Mouse (Mus musculus) urinary bladder, adult 18-20 months (tissue): Measurements from ENCODE around the gene Hist1h4f.
A peak's percentile ranks its signal among the peaks of the same experiment; 100 is the strongest.
"Not testable (repeated sequence)": the region's sequence is repeated elsewhere in the genome, so short reads cannot be mapped to it uniquely, and the experiment has no call there.

Source experiments
- DNase-seq, 2 experiments: peaks; one replicate each; pipeline ENCODE4 v3.0.0; 2022; ENCODE audit warnings: low spot score in 2 of 2, mixed read lengths in 2 of 2

Hist1h4f gene

DNA sequence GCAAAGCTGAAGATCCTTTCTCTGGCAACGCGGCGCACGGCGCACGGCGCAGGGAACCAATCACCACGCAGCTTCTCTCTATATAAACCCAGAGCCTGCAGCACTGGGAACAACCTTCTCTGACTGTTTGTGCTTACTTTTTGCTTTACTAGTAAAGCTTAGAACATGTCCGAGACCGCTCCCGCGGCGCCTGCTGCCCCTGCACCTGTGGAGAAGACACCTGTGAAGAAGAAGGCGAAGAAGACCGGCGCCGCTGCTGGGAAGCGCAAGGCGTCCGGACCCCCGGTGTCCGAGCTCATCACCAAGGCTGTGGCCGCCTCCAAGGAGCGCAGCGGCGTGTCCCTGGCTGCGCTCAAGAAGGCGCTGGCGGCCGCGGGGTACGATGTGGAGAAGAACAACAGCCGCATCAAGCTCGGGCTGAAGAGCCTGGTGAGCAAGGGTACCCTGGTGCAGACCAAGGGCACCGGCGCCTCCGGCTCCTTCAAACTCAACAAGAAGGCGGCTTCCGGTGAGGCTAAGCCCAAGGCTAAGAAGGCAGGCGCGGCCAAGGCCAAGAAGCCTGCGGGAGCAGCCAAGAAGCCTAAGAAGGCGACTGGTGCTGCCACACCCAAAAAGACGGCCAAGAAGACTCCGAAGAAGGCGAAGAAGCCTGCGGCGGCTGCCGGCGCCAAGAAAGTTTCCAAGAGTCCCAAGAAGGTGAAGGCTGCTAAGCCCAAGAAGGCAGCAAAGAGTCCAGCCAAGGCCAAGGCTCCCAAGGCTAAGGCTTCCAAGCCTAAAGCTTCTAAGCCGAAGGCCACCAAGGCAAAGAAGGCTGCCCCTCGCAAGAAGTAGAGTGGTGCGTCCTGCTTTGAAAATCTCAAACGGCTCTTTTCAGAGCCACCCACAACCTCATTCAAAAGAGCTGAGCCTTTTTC lies 3.7 kb upstream of the Hist1h4f start:
- peak; percentile 59 to 68 for DNase-seq

GRCm38 (mm10) chr13:23554393-23554792 lies 2.9 kb upstream of the Hist1h4f start:
- no peak for DNase-seq

GRCm38 (mm10) chr13:23552962-23553361 lies 1.5 kb upstream of the Hist1h4f start, which contains the start of gene Hist1h1d:
Hist1h1d (plus strand) TSS chr13:23553262.
- DNase-seq = no peak

DNA sequence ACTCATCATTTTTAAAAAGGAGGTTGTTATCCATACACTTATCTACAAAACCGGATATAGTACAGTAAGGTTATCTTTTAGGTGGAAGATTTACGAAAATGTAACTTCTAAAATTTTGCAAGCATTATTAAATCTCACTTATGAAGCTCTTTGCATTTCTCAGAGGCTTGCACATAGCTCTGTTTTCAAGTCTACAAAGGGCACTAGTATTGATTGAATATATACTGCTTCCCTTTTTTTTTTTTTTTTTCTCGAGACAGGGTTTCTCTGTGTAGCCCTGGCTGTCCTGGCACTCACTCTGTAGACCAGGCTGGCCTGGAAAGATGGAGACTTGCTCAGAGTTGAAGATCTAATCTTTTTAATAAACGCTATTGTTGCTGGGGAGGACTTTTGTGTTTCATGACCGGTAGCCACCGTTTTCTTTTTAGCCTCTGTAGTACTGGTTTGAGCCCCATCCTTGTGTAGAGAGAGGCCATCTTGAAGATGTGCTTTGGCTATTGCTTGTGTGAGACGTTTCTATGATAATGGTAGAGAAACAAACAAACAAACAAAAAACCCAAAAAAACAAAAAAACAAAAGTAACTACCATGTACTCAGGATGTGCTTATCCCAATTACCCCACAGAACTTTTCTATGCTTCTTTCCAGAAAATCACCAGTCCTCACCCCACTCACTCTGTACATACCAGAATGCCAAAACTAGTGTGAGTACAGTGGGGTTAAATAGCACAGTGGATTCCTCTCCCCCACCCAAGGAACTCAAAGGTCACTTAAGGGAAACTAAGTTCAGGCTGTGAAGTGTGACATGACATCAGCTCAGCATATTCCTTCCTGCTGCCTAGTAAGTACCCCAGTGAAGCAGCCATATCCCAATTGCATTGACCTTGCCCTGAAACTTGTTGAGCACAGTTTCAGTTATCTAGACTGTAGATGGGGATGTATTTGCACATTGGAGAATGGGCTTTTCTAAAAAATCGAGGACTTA lies 775 bp upstream of the Hist1h4f start:
- DNase-seq = no peak

GRCm38 (mm10) chr13:23550761-23551145 lies 695 bp downstream of the Hist1h4f start:
- no peak for DNase-seq

GRCm38 (mm10) chr13:23546694-23547093 lies 4.8 kb downstream of the Hist1h4f start:
- no peak for DNase-seq

DNA sequence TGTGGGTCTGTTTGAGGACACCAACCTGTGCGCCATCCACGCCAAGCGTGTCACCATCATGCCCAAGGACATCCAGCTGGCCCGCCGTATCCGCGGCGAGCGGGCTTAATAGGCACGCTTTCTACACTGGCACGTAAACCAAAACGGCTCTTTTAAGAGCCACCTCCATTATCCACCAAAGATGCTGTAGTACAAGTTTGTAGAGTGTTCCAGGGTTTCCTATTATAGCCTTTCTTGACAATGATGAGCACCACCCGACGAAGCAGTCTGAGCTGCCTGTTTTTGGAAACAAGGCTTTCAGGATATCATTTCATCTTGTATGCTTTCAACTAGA lies 6.7 kb downstream of the Hist1h4f start:
- not testable (repeated sequence) for DNase-seq

DNA sequence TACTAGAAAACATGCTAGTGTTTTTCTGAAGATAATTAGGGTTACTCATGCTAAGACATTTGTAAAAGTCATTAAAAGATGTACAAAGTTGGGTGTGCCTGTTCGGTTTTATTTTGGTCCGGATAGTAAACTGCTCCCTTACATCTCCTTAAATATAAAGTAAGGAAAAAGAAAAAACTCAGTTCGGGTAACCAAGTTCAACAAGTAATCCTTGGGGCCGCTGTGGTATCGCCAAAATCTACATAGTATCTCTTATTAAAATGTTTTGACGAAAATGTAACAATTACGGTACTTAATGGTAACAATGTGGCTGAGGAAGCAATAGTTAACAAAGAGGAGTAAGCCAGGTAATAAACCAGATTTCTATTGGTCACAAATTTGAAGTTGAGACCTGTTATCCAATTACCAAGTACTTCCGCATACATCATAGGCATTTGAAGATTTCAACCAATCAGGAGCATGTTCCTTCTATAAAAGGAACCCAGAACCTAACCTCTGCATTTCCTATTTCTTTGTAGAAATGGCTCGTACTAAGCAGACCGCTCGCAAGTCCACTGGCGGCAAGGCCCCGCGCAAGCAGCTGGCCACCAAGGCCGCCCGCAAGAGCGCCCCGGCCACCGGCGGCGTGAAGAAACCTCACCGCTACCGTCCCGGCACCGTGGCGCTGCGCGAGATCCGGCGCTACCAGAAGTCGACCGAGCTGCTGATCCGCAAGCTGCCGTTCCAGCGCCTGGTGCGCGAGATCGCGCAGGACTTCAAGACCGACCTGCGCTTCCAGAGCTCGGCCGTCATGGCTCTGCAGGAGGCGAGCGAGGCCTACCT lies 7.3 kb downstream of the Hist1h4f start, which contains the start of gene Hist1h3f:
Gene Hist1h3f, plus strand, starts transcription at position 88 of the 822 bp plus-strand sequence.
- DNase-seq = peak; percentile 59 to 62

DNA sequence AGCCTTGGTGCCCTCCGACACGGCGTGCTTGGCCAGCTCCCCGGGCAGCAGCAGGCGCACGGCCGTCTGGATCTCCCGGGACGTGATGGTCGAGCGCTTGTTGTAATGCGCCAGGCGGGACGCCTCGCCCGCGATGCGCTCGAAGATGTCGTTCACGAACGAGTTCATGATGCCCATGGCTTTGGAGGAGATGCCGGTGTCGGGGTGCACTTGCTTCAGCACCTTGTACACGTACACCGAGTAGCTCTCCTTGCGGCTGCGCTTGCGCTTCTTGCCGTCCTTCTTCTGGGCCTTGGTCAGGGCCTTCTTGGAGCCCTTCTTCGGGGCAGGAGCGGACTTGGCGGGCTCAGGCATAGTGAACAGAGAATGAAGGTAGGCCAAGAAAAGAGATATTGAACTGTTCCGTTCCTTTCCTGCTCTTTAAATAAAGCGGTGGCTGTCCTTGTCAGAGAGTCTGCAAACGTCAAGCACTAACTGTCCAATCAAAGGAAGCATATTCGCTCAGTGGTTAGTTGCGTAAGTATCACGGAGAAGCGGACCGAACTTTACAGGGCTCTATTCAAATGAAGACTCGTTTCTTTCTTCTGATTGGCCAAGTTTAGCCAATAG lies 8.3 kb downstream of the Hist1h4f start, which contains the start of gene Hist1h2bh:
Gene Hist1h2bh, minus strand, starts transcription at position 394 of the 609 bp plus-strand sequence.
- DNase-seq = peak; percentile 56 to 61

GRCm38 (mm10) chr13:23542225-23542980 lies 9.0 kb downstream of the Hist1h4f start:
- not testable (repeated sequence) for DNase-seq

DNA sequence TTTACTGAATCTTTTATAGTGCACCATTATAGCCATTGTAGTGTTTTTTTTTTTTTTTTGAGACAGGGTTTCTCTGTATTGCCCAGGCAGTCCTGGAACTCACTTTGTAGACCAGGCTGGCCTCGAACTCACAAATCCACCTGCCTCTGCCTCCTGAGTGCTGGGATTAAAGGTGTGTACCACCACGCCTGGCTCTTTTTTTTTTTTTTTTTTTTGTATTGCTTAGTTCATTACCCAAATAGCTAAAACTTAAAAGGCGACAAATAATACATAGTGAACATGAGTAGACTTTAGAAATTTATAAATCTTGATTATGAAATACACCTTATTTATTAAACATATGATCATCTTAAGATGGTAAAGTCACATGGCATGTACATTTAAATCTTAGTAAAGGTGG lies 10.0 kb downstream of the Hist1h4f start:
- DNase-seq = no peak

- not testable (repeated sequence) for DNase-seq
Observed at GRCm38 (mm10) chr13:23539821-23540220, 11.6 kb downstream of the Hist1h4f start.

DNA sequence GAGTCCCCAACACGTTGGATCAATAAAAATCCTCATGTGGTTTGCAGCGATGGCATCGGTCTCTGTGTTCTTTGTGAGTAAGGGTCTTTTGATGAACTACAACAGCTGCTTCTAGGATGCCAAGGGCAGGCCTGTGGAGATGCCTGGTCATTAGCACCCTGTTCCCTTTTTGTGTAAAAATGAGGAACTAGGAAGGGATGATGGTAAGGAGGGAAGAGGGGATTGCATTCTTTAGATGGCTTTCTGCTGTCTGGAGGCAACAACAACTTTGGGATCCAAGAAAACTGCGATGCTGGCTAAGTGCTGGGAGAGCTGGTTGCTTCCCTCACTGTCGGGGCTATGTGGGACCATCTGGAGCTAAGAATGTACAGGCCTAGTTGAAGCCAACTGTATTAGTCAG lies 13.2 kb downstream of the Hist1h4f start:
- no peak for DNase-seq

- no peak for DNase-seq
Observed at GRCm38 (mm10) chr13:23537006-23537710, 14.3 kb downstream of the Hist1h4f start.

- no peak for DNase-seq
Observed at GRCm38 (mm10) chr13:23536076-23536822, 15.2 kb downstream of the Hist1h4f start.

GRCm38 (mm10) chr13:23535137-23536075 lies 16.0 kb downstream of the Hist1h4f start, which contains the start of gene Hist1h3g:
Hist1h3g (plus strand) TSS chr13:23535422.
- peak; percentile 67 to 70 for DNase-seq

GRCm38 (mm10) chr13:23534368-23535131 lies 16.9 kb downstream of the Hist1h4f start:
- no peak for DNase-seq
